Mouse (Mus musculus) adrenal gland, postnatal 25 days (tissue): Measurements from ENCODE around the gene Zic3. TPM values are rescaled to one million over a fixed set of nuclear protein-coding genes. Genes with fewer than 3 reads are reported as not detected.

Experiments used
- DNase-seq: peaks from one replicate; pipeline ENCODE4 v3.0.0; 2021; ENCODE audit warnings: mixed read lengths
- long read RNA-seq: library from polyadenylated mRNA; stranded (forward); transcript quantifications from one replicate; pipeline ENCODE4 v2.0.0, GENCODE M21; 2021
- total RNA-seq: library from RNA; stranded (reverse); gene quantifications from 2 replicates; pipeline ENCODE4 v1.2.3, GENCODE M21; 2021

The Zic3 gene
- not detected in 2 replicates for total RNA-seq
- long read RNA-seq, result 0 reads

GRCm38 (mm10) chrX:58022400-58022799 is at the start of gene Zic3:
Zic3 (plus strand) TSS chrX:58022700.
- no peak for DNase-seq

- no peak for DNase-seq
Measured at GRCm38 (mm10) chrX:57982351-57982750, 40.1 kb upstream of the Zic3 start.

DNA sequence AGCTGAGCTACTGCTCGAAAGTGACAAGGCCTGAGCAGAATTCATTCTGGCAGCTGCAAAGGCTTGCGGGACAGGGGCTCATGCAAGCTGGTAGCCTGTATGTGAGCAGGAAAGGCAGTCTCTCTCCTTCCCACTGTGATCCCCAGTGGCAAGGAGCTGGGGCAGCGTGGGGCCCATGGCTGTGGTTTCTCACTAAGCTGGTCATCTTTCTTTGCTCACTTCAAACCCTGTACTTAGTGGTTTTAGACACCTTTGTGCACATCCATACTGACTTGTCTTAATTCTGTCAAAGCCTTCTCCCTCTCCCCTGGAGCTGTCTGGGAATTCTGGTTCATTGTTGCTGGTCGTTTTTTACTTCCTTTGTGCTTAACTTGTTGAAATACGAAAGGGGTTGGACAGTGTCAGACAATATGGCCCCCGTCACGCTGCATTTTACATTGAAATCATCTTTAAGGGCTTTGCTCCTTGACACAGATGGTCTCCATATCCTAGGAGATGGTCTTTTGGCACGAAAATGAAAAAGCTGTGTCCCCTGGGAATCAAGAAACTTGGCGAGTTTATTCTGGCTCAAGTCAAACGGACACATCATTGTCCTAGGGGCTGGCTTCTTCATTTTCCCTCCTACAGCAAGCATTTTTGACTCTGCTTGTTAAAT is 34.9 kb upstream of the Zic3 start:
- no peak for DNase-seq

GRCm38 (mm10) chrX:58013391-58013790 is 9.1 kb upstream of the Zic3 start:
- DNase-seq, result no peak

- no peak for DNase-seq
Measured at GRCm38 (mm10) chrX:58014093-58014492, 8.4 kb upstream of the Zic3 start.

GRCm38 (mm10) chrX:58014761-58015160 is 7.7 kb upstream of the Zic3 start:
- no peak for DNase-seq

DNA sequence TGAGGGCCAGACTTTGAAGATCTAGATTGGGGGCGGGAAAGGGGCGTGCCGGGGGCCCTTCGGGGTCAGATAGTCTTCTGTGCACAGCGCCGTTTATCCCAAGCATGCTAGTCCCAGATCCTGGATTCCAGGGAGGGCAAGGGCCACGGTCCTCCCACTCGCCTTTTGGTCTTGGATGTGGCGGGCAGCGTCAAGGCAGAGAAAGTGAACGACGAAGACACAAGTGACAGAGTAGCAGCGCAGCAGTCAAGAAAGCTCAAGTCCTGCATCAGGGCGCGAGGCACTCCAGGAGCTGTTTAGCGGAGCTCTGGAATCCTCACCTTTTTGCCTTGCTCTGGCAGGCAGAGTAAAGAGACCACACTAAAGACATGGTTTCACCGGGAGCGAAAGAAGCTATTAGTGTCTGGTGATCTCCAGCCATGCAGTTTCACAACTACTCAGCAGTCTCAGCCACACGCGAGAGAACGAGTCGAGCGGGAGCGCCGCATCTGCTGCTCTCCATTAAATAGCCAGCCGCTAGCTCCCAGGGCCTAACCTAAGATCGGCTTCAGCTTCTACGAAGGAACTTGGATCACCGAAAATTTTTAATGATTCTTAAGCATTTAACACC is 7.1 kb upstream of the Zic3 start:
- no peak for DNase-seq

- no peak for DNase-seq
Measured at GRCm38 (mm10) chrX:58018720-58019119, 3.8 kb upstream of the Zic3 start.

DNA sequence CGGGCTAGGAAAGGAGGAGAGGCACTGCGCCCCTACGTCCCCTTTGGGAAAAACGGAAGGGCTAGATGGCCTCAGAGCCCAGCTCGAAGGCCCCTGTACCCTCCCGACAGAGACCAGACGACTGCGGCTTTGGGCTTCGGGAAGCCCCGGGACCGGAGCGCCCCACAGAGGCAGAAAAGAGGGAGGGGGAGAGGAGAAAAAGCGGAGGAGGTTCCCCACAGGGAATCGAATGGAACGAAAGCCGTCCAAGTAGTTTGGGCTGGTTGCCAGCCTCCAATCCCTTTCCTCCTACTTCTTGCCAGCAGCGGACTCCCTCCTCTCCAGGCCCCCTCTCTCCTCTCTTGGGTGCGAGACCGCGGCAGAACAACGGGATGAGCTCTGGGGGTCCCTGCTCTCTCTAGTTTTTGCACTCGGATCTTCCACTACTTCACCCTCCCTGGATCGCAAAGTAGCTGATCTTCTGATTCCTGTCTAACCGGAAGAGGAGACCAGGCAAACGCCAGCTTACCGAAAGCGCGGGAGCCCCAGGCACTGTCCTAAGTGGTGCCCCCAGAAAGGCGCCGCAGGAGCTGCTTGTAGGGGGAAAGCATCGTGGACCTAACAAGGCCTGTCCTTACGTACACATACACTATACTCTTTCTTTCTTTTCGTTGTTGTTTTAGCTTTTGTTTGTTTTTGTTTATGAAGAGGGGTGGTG is 3.1 kb upstream of the Zic3 start:
- DNase-seq, result no peak

- DNase-seq, result no peak
Measured at GRCm38 (mm10) chrX:58027631-58028030, 5.1 kb downstream of the Zic3 start.

DNA sequence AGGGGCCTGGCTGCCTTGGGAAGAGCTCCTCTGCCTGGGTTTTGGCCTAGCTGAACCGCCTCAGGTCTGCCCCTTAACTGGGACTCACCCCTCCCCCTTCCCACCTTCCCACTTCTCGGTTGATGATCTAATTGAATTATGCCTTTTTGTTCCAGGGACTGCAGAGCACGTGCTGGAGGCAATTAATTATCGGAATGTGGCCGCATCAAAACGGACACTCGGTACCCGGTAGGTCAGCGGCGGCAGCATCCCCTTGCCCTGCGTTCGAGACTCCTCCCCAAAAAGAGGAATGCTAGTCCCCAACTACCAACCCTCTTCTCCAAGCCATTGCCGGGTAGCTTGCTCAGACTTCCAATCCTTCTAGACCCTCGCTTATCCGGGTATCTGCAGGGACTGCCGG is 5.6 kb downstream of the Zic3 start:
- DNase-seq, result no peak

DNA sequence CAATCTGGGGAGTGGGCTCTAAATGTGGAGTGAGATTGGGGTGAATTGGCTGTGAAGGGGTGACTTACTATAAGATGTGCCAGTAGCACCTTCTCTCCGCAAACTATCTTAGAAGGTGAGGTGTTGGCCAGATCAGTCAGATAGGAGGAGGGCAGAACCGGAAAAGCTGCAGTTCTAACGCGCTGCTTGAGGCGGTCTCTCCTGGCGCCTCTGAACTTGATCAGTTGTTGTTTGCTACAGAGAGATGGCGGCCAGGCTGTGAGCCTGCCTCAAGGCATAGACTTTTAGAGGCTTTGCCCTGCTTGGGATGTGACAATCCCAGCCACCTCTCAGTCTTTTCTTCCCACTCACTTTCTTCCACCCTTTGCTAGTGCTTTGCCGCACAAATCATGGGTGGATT is 6.4 kb downstream of the Zic3 start:
- no peak for DNase-seq

- DNase-seq, result peak; percentile 52
Measured at GRCm38 (mm10) chrX:58030100-58030834, 7.8 kb downstream of the Zic3 start.

DNA sequence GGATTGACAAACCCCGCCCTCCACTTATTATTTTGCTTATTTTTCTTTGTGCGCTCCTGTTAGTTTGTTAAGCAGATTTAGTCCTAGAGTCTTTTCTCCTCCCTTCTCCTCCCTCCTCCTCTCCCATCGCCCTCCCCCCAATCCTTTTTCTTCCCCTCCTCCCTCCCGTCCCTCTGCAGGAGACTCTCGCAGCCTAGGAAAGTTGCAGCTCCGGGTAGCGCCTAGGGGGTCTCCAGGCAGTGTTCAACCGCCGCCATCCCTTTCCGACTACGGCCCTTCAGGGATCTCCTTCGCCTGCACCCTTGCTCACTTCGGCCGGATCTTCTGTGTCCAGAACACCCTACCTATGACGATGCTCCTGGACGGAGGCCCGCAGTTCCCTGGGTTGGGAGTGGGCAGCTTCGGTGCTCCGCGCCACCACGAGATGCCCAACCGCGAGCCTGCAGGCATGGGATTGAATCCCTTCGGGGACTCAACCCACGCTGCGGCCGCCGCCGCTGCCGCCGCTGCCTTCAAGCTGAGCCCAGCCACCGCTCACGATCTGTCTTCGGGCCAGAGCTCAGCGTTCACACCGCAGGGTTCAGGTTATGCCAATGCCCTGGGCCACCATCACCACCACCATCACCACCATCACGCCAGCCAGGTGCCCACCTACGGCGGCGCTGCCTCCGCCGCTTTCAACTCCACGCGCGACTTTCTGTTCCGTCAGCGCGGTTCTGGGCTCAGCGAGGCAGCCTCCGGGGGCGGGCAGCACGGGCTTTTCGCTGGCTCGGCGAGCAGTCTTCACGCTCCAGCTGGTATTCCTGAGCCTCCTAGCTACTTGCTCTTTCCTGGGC is 8.6 kb downstream of the Zic3 start:
- peak; percentile 5 for DNase-seq

GRCm38 (mm10) chrX:58031671-58032605 is 9.4 kb downstream of the Zic3 start:
- no peak for DNase-seq

- no peak for DNase-seq
Measured at GRCm38 (mm10) chrX:58032622-58033021, 10.1 kb downstream of the Zic3 start.

DNA sequence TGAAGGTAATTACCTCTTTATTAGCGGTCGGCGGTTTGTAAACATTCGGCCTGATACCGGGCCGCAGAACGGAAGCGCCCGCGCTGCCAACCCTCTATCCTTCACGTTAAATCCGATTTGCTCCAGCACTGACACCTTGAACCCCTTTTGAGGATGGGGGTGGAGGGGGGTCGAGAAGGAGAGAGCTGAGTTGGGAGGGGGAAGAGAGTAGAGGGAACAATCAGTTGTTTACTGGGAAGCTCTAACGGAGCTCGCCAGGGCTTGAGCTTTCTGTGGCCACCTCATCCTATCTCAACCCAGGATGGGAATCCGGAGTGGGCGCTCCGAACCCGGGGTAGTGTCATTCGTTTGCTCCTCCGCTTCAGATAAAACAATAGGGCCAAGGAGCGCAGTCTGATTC is 11.0 kb downstream of the Zic3 start:
- no peak for DNase-seq

DNA sequence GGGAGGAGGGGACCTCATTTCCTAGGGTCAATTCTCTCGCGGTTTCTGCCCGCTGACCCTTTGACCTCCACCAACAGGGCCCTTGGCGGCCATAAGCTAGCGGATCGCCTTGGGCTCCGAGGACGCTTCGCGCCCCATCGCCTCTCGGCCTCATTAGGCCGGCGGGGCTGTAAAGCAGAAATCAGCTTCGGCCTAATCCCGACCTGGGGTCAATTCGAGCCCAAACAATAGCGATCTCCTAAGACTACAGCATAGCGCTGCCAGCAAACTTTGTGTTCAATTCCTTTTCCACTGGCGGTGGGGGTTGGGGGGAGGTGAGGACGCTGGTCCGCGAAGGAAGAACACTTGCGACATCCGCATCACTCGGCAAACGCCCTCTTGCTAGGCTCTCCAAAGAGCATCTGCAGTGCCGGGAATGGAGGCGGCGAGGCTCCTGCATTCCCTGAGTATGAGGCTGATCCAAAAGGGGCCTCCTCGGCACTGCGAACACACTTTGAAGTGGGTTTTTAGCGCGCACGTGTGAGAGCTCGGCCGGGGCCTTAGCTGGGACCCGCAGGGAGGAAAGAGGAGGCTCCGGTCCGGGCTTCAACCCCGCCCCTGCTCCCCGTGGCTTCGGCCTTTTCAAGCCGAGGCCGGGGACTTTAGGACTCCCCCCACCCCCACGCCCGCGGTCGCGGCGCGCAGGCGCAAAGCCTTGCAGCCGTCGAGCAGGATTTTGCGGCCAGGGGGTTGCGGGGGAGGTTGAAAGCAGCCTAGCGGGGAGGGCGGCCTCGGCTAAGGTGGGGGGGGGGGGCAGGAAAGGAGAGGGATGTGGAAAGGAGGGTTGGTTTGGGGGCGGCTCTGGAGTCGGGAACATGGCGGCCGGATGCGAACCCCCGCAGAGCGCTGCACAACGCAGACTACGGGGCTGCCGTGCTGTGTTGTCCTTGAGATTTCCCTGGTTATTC is 15.8 kb downstream of the Zic3 start:
- DNase-seq, result no peak

DNA sequence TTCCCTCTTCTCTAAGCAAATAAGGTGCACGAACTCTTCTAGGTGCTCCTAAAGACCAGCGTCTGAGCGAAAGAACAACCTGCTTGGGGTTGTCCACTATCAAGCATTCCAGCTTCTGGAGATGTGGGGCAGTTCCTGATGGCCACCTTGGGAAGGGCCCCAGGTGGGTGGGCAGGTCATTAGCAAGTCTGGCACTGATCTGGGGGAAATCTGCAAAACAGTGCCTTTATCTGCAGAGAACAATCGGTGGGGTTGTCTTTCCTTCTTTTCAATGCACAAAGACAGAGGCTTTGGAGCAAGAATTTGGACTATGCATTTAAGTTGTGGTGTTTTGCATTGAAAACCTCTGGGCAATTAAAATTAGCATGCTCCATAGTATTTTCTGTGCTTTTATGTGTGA is 17.2 kb downstream of the Zic3 start:
- no peak for DNase-seq

DNA sequence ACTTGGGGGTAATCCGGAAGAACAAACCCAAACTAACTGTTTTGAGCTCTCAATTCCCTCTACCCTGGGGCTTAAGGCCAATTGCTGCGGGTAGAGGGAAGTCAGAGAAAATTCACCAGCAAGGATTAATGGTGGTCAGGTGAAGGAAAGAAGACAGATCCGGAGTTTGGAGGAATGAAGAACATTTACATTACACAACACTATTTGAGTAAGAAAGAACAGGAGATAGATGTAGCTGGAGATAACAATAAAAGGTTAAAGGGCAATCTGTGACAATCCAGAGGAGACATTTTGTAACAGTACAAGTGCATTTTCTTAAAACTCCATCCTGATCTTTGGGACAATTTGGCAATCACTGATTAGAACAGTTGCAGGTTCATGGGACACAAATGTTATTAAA is 19.4 kb downstream of the Zic3 start:
- no peak for DNase-seq
